Mouse (Mus musculus): ENCODE results near the gene Trpd52l3.
"Not testable (repeated sequence)": the region's sequence is repeated elsewhere in the genome, so short reads cannot be mapped to it uniquely, and the experiment has no call there.

Trpd52l3 gene

GRCm38 (mm10) chr19:30003621-30004020, at the start of gene Trpd52l3:
Gene Trpd52l3 (plus strand): TSS chr19:30003790.
- no peak for DNase-seq (ENCODE audit: low read depth in 1 of 2, low spot score in 2 of 2)

GRCm38 (mm10) chr19:29953833-29954232, 49.8 kb upstream of the Trpd52l3 start:
- no peak for DNase-seq (ENCODE audit: low read depth in 1 of 2, low spot score in 2 of 2)

GRCm38 (mm10) chr19:29955454-29955853, 48.1 kb upstream of the Trpd52l3 start:
- no peak for DNase-seq (ENCODE audit: low read depth in 1 of 2, low spot score in 2 of 2)

- DNase-seq (ENCODE audit: low read depth in 1 of 2, low spot score in 2 of 2): no peak
These were observed 42.7 kb upstream of the Trpd52l3 start for GRCm38 (mm10) chr19:29960906-29961305.

- DNase-seq (ENCODE audit: low read depth in 1 of 2, low spot score in 2 of 2): no peak
These were observed 41.7 kb upstream of the Trpd52l3 start for GRCm38 (mm10) chr19:29961842-29962241.

- no peak for DNase-seq (ENCODE audit: low read depth in 1 of 2, low spot score in 2 of 2)
These were observed 39.9 kb upstream of the Trpd52l3 start for GRCm38 (mm10) chr19:29963598-29964092.

GRCm38 (mm10) chr19:29967960-29968359, 35.6 kb upstream of the Trpd52l3 start:
- DNase-seq (ENCODE audit: low read depth in 1 of 2, low spot score in 2 of 2): no peak

GRCm38 (mm10) chr19:29973396-29973795, 30.2 kb upstream of the Trpd52l3 start:
- no peak for DNase-seq (ENCODE audit: low read depth in 1 of 2, low spot score in 2 of 2)

- DNase-seq (ENCODE audit: low read depth in 1 of 2, low spot score in 2 of 2): no peak
These were observed 24.7 kb upstream of the Trpd52l3 start for GRCm38 (mm10) chr19:29978847-29979246.

- DNase-seq (ENCODE audit: low read depth in 1 of 2, low spot score in 2 of 2): no peak
These were observed 24.0 kb upstream of the Trpd52l3 start for GRCm38 (mm10) chr19:29979452-29980089.

- no peak for DNase-seq (ENCODE audit: low read depth in 1 of 2, low spot score in 2 of 2)
These were observed 19.2 kb upstream of the Trpd52l3 start for GRCm38 (mm10) chr19:29984208-29985005.

- no peak for DNase-seq (ENCODE audit: low read depth in 1 of 2, low spot score in 2 of 2)
These were observed 17.0 kb upstream of the Trpd52l3 start for GRCm38 (mm10) chr19:29986464-29987091.

GRCm38 (mm10) chr19:30000406-30001365, 2.9 kb upstream of the Trpd52l3 start:
- no peak for DNase-seq (ENCODE audit: low read depth in 1 of 2, low spot score in 2 of 2)

GRCm38 (mm10) chr19:30001550-30001949, 2.0 kb upstream of the Trpd52l3 start:
- DNase-seq (ENCODE audit: low read depth in 1 of 2, low spot score in 2 of 2): no peak

- DNase-seq (ENCODE audit: low read depth in 1 of 2, low spot score in 2 of 2): no peak
These were observed 2.8 kb downstream of the Trpd52l3 start for GRCm38 (mm10) chr19:30006371-30006770.

GRCm38 (mm10) chr19:30010520-30011296, 7.1 kb downstream of the Trpd52l3 start:
- no peak for DNase-seq (ENCODE audit: low read depth in 1 of 2, low spot score in 2 of 2)

- DNase-seq (ENCODE audit: low read depth in 1 of 2, low spot score in 2 of 2): no peak
These were observed 10.7 kb downstream of the Trpd52l3 start for GRCm38 (mm10) chr19:30014331-30014730.

- no peak for DNase-seq (ENCODE audit: low read depth in 1 of 2, low spot score in 2 of 2)
These were observed 12.6 kb downstream of the Trpd52l3 start for GRCm38 (mm10) chr19:30016156-30016555.

- DNase-seq (ENCODE audit: low read depth in 1 of 2, low spot score in 2 of 2): not testable (repeated sequence)
These were observed 19.8 kb downstream of the Trpd52l3 start for GRCm38 (mm10) chr19:30023419-30023818.
